Mouse (Mus musculus) kidney, adult 2 months (tissue): ENCODE data around the gene P3h2.

Experiments
- CTCF ChIP-seq: fragments of 200-500 bp; conservative IDR thresholded peaks from 2 replicates; pipeline ENCODE4 v1.5.1; 2011; ENCODE audit warnings: low read depth, mild to moderate bottlenecking, control low read depth, low read length, moderate library complexity, mixed read lengths; ENCODE audit not compliant: insufficient read depth, insufficient read length
- POLR2A ChIP-seq: fragments of 200-500 bp; IDR thresholded peaks from one replicate; pipeline ENCODE4 v1.6.1; 2011; ENCODE audit warnings: low read depth, low read length, control low read depth

DNA sequence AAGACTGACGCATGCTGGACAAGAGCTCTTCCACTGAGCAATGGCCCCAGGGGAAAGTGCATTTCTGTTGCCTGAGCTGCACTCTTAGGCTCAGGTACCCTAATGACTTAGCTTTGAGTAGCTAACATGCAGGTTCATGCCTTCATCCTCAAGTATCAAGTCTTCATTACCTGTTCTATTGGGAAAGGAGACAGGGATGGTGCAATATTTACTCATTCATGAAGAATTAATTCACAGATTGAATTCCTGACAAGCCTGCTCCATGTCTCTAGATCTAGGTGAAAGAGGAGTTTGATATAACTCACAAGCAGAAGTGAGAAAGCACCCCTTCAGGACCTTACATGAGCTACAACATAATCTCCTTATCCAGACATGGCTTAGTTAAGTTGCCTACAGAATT is 17.3 kb downstream of the P3h2 start:
- no peak for TF ChIP-seq POLR2A
- TF ChIP-seq CTCF = no peak
